Mouse (Mus musculus) limb, embryonic 13.5 days (tissue): ENCODE results near the gene Hpdl. TPM values are rescaled to one million over a fixed set of nuclear protein-coding genes. Genes with fewer than 3 reads are reported as not detected.

ENCODE experiments used
- ATAC-seq: fragments of 200-750 bp; cut with Nextera tagmentation; 2 replicates; pipeline ENCODE4 v1.8.0; 2017; ENCODE audit warnings: low read depth, moderate number of reproducible peaks, moderate TSS enrichment; ENCODE audit not compliant: low FRiP score
- H3K27ac ChIP-seq: fragments of 300-500 bp; sonication (generic); 2 replicates; pipeline ENCODE4 v1.5.1; 2015; ENCODE audit warnings: inconsistent platforms, mild to moderate bottlenecking, moderate library complexity
- H3K27me3 ChIP-seq: fragments of 300-500 bp; sonication (generic); 2 replicates; pipeline ENCODE4 v1.6.1; 2015; ENCODE audit warnings: mild to moderate bottlenecking, inconsistent platforms
- H3K36me3 ChIP-seq: fragments of 300-500 bp; sonication (generic); 2 replicates; pipeline ENCODE4 v1.6.1; 2015; ENCODE audit warnings: inconsistent platforms, mild to moderate bottlenecking, moderate library complexity
- H3K4me1 ChIP-seq: fragments of 300-500 bp; sonication (generic); 2 replicates; pipeline ENCODE4 v1.6.1; 2015; ENCODE audit warnings: inconsistent platforms
- H3K4me2 ChIP-seq: fragments of 300-500 bp; sonication (generic); replicated peaks from 2 replicates; pipeline ENCODE4 v1.6.1; 2015; ENCODE audit warnings: inconsistent platforms, mild to moderate bottlenecking, moderate library complexity
- H3K4me3 ChIP-seq: fragments of 300-500 bp; sonication (generic); 2 replicates; pipeline ENCODE4 v1.5.1; 2015; ENCODE audit warnings: moderate library complexity, mild to moderate bottlenecking, inconsistent platforms
- H3K9ac ChIP-seq: fragments of 300-500 bp; sonication (generic); 2 replicates; pipeline ENCODE4 v1.6.1; 2015; ENCODE audit warnings: mild to moderate bottlenecking, inconsistent platforms
- H3K9me3 ChIP-seq: fragments of 300-500 bp; sonication (generic); 2 replicates; pipeline ENCODE4 v1.6.1; 2016; ENCODE audit warnings: inconsistent platforms
- WGBS: fragments of 180-500 bp; shearing (Covaris S2); methylation state at CpG from one replicate; pipeline ENCODE4 v1.1.7; 2015; 5-methylcytosine and 5-hydroxymethylcytosine counted together
- polyA plus RNA-seq: library from polyadenylated mRNA; unstranded; fragments of >200 nt; fragmentation: Nextera tagmentation; extraction: Ambion mirVana; gene quantifications from 2 replicates; pipeline ENCODE4 v1.2.1, GENCODE M21; 2015

Hpdl gene
- polyA plus RNA-seq, 1 experiment from 2014 or later, result 1.0 TPM

DNA sequence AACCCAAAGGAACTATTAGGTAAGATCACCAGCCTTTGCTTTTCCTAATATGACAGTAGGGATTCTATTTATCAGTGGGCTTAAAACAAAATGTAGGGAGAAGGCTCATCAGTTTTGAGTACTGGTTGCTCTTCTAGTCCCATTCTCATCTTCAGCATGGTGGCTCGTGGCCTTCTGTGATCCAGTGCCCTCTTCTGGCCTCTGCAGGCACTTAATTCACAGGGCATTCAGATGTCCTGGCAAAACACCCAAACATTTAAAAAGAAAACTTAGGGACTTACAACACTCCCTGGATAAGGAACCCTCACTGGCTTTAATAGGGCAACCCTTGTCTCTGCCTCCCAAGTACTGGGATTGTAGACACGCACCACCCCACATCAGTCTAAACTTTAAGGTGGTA, 27.2 kb downstream of the Hpdl start:
- H3K9me3 ChIP-seq, result no peaks in the 10 kb centered on the region
- no peak for ATAC-seq
- no peak overlapping the region for H3K4me3 ChIP-seq
- 73% methylated on average over 2 of the region's 2 CpGs for WGBS
- H3K36me3 ChIP-seq, result no peaks in the 10 kb centered on the region; the same call in 1 of the 2 replicates
- no peak overlapping the region for H3K4me2 ChIP-seq
- no peak overlapping the region for H3K27ac ChIP-seq
- no peaks in the 10 kb centered on the region for H3K27me3 ChIP-seq
- H3K4me1 ChIP-seq, result peaks cover 7% of the 10 kb centered on the region; the same call in 1 of the 2 replicates
- no peak overlapping the region for H3K9ac ChIP-seq

DNA sequence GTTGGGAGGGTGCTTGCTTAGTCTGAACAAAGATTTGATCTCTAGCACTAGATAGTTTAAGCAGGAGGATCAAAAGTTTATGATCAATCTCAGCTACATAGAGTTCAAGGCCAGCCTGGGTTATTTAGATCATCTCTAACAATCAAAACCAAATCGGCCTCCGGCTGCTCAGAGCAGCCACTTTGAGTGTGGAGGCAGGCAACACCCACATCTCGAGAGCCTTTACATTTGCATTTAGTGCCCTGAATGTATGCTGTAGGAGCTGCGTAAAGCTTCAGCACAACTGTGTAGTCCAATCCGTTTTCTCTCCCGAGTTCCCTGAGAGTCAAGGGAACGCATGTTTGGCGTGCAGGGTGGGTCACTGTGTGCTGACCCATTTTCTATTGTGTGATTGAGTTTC, 29.1 kb downstream of the Hpdl start:
- ATAC-seq, result no peak
- H3K4me1 ChIP-seq, result peaks cover 12% of the 10 kb centered on the region
- H3K36me3 ChIP-seq, result no peaks in the 10 kb centered on the region; the same call in 1 of the 2 replicates
- H3K4me3 ChIP-seq, result no peak overlapping the region
- no peak overlapping the region for H3K4me2 ChIP-seq
- 87% methylated on average over 8 of the region's 8 CpGs for WGBS
- H3K27me3 ChIP-seq, result no peaks in the 10 kb centered on the region
- H3K9ac ChIP-seq, result no peak overlapping the region
- no peaks in the 10 kb centered on the region for H3K9me3 ChIP-seq
- H3K27ac ChIP-seq, result no peak overlapping the region

DNA sequence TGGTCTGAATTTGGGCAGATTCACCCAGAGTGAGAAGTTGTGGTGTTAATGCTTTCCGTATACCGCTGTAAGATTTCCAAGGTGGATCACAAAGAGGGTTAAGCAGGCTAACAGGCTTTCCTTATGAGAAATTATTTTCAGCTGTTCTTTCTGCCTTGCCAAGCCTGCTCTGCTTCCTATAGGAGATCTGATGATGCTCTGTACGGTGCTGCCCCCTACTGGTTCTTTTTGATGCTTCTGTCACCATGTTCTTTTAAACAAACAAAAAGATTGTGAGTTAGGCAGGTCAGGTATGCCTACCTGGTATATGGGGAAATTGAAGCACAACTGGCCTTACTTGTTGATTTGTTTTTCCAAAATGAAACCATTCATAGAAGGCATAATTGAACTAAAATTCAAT, 32.6 kb downstream of the Hpdl start:
- Histone ChIP-seq H3K27ac (peak overlapping the region; percentile 29; the same call in 1 of the 2 replicates), H3K4me2 (peak overlapping the region; percentile 17; the same call in 1 of the 2 replicates), H3K27me3 (no peaks in the 10 kb centered on the region), H3K4me3 (no peak overlapping the region), H3K4me1 (peaks cover 5% of the 10 kb centered on the region), H3K9ac (no peak overlapping the region), H3K36me3 (no peaks in the 10 kb centered on the region; the same call in 1 of the 2 replicates), H3K9me3 (no peaks in the 10 kb centered on the region)
- 3% methylated on average over 3 of the region's 3 CpGs for WGBS
- ATAC-seq, result peak; percentile 80

DNA sequence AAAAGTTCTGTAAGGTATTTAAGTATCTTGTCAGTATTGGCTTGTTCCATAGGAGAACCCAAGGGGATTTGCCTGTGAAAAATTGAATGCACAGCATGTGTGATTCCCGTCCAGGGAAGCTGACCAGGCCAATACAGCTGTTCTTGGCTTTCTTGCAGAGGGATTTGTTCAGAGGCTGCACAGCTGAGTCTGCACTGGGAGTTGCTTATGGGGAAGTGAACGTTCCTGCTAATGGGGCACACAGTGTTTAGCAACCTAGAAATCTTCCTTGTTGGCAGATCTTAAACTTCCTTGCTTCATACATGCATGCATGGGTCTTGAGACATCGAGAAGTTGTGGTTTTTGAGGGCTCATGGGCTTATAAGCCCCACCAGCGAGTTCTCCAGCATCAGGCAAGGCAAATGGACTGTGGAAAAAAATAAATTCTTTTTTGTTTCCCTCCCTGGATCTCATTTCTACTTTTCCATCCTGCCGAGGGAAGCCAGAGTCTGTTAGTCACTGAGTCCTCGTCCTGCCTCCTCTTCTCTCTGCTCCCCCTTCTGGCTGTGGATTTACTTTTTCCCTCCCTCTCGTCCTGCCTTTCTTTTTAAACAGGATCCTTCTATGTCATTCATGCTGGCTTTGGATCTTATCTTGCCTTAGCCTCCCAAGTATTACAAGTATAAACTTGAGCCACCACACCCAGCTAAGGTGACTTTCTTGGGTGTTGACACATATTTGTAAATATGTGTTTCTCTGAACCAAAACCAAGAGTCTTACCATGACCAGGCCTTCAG, 33.3 kb downstream of the Hpdl start:
- Histone ChIP-seq H3K4me3 (no peak overlapping the region), H3K9ac (0 out of 2 replicates have a peak overlapping the region, but pooled peaks have one; percentile 25), H3K27me3 (no peaks in the 10 kb centered on the region), H3K36me3 (no peaks in the 10 kb centered on the region), H3K4me2 (peak overlapping the region; percentile 17; the same call in 1 of the 2 replicates), H3K4me1 (peaks cover 5% of the 10 kb centered on the region), H3K9me3 (no peaks in the 10 kb centered on the region), H3K27ac (peak overlapping the region; percentile 29; the same call in 1 of the 2 replicates)
- WGBS, result 36% methylated on average over 7 of the region's 7 CpGs
- ATAC-seq, result no peak

GRCm38 (mm10) chr4:116786587-116786986, 34.9 kb downstream of the Hpdl start:
- whole genome bisulfite sequencing, result 97% methylated on average over 1 of the region's 1 CpGs
- H3K9ac ChIP-seq, result no peak overlapping the region
- H3K4me3 ChIP-seq, result no peak overlapping the region
- no peaks in the 10 kb centered on the region for H3K27me3 ChIP-seq
- H3K9me3 ChIP-seq, result no peaks in the 10 kb centered on the region
- no peaks in the 10 kb centered on the region for H3K36me3 ChIP-seq
- ATAC-seq, result no peak
- H3K4me1 ChIP-seq, result peaks cover 5% of the 10 kb centered on the region
- no peak overlapping the region for H3K4me2 ChIP-seq
- H3K27ac ChIP-seq, result no peak overlapping the region

DNA sequence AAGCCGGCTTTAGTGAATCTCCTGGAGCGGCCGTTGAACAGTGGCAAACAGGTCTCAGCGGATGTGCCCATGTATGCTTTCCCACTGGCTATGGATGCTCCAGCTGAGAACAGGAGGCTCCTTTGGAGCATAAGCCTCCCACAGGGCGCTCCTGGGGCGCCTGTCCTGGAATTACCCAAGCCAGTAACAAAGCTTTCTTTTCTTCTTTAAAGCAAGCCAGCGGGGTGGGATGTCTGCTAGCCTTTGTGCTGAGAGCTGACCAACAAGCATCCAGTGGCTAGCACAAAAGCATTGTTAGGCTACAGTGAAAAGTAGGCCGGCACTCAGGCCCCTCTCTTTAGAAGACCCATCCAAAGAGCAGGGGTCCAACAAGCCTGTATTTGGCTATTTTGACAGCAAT, 39.3 kb downstream of the Hpdl start:
- Histone ChIP-seq H3K9ac (peak overlapping the region; percentile 1; the same call in 1 of the 2 replicates), H3K27me3 (no peaks in the 10 kb centered on the region), H3K9me3 (no peaks in the 10 kb centered on the region), H3K4me3 (no peak overlapping the region), H3K36me3 (no peaks in the 10 kb centered on the region), H3K4me1 (no peaks in the 10 kb centered on the region), H3K27ac (no peak overlapping the region), H3K4me2 (no peak overlapping the region)
- no peak for ATAC-seq
- 30% methylated on average over 8 of the region's 8 CpGs for WGBS

GRCm38 (mm10) chr4:116781366-116781765, 40.1 kb downstream of the Hpdl start:
- Histone ChIP-seq H3K27me3 (no peaks in the 10 kb centered on the region), H3K4me3 (no peak overlapping the region), H3K4me1 (no peaks in the 10 kb centered on the region), H3K9ac (no peak overlapping the region), H3K4me2 (no peak overlapping the region), H3K27ac (no peak overlapping the region), H3K36me3 (no peaks in the 10 kb centered on the region), H3K9me3 (no peaks in the 10 kb centered on the region)
- ATAC-seq, result no peak
- WGBS, result 36% methylated on average over 2 of the region's 2 CpGs

DNA sequence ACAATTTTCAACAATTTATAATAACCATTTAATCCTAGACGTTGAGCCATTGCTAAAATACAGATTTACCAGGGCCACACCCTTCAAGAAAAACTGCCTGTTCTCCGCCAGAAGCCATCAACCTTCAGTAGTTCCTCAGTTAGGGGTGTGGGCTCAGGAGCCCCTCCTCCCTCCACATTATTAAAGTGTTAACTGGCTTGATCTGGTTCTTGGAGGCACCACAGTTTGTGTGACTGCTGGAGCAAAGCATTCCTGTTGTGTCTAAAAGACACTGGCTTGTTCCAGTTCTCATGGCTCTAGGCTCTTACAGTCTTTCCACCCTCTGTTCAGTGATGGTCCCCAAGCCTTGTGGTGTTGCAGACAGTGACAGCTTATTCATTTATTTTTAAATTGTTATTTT, 41.0 kb downstream of the Hpdl start:
- Histone ChIP-seq H3K9me3 (no peaks in the 10 kb centered on the region), H3K4me3 (no peak overlapping the region), H3K27ac (no peak overlapping the region), H3K9ac (no peak overlapping the region), H3K4me1 (no peaks in the 10 kb centered on the region), H3K4me2 (no peak overlapping the region), H3K36me3 (no peaks in the 10 kb centered on the region), H3K27me3 (no peaks in the 10 kb centered on the region)
- WGBS, result 50% methylated on average over 2 of the region's 2 CpGs
- no peak for ATAC-seq

DNA sequence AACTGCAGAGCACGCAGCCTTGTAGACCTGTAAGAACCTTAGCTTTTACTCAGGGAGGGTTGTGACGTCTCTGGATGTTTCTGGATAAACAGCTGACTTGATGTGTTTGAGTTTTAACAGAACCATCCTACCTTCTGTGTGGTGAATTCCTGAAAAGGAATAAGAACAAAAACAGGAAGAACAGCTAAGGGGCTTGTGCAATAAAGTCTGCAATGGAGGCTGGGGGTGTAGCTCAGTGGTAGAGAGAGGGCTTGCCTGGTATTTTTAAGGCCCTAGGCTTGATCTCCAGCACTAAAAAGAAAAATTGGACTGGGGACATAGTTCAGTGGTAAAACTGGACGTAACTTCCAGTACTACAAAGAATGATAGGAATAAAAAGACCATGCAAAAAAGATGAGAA, 44.4 kb downstream of the Hpdl start:
- Histone ChIP-seq H3K27me3 (no peaks in the 10 kb centered on the region), H3K4me3 (no peak overlapping the region), H3K9ac (no peak overlapping the region), H3K4me2 (no peak overlapping the region), H3K9me3 (no peaks in the 10 kb centered on the region), H3K36me3 (no peaks in the 10 kb centered on the region), H3K27ac (no peak overlapping the region), H3K4me1 (no peaks in the 10 kb centered on the region)
- WGBS, result 89% methylated on average over 3 of the region's 3 CpGs
- no peak for ATAC-seq

GRCm38 (mm10) chr4:116776391-116776790, 45.1 kb downstream of the Hpdl start:
- Histone ChIP-seq H3K9me3 (no peaks in the 10 kb centered on the region), H3K9ac (no peak overlapping the region), H3K4me2 (no peak overlapping the region), H3K27me3 (no peaks in the 10 kb centered on the region), H3K27ac (no peak overlapping the region), H3K36me3 (no peaks in the 10 kb centered on the region), H3K4me1 (no peaks in the 10 kb centered on the region), H3K4me3 (no peak overlapping the region)
- ATAC-seq, result no peak
- 92% methylated on average over 5 of the region's 5 CpGs for WGBS
